Mouse (Mus musculus): ENCODE results near the gene Sypl2. TPM values are rescaled to one million over a fixed set of nuclear protein-coding genes. Genes with fewer than 3 reads are reported as not detected.
A peak's percentile ranks its signal among the peaks of the same experiment; 100 is the strongest.

Gene Sypl2
- polyA plus RNA-seq, 1 experiment from 2014 or later = 0.58 TPM

DNA sequence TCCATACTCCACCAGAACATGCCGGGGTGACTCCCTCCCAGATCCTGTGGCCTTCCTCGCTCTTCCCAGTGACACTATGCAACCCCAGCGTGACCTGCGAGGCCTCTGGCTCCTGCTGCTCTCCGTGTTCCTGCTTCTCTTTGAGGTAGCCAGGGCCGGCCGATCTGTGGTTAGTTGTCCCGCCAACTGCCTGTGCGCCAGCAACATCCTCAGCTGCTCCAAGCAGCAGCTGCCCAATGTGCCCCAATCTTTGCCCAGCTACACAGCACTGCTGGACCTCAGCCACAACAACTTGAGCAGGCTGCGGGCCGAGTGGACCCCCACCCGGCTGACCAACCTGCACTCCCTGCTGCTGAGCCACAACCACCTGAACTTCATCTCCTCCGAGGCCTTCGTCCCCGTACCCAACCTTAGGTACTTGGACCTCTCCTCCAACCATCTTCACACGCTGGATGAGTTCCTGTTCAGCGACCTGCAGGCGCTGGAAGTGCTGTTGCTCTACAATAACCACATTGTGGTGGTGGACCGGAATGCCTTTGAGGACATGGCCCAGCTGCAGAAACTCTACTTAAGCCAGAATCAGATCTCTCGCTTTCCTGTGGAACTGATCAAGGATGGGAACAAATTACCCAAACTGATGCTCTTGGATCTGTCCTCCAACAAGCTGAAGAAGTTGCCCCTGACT, 39.2 kb downstream of the Sypl2 start:
- H3K9me3 ChIP-seq (replicated peaks) = no peaks in the 10 kb centered on the region
- H3K27ac ChIP-seq = no peak overlapping the region
- peak overlapping the region; percentile 89 for H3K4me2 ChIP-seq (replicated peaks)
- WGBS = 59% methylated on average over 20 of the region's 20 CpGs
- peaks cover 34% of the 10 kb centered on the region for H3K4me1 ChIP-seq
- peak overlapping the region; percentile 77 for H3K4me3 ChIP-seq
- 0 out of 2 replicates have a peak, but pooled peaks have one; percentile 3 for ATAC-seq (ENCODE audit: low FRiP score)
- peaks cover 16% of the 10 kb centered on the region for H3K27me3 ChIP-seq
- H3K9ac ChIP-seq = peak overlapping the region; percentile 80
- H3K36me3 ChIP-seq = 0 out of 2 replicates have a peak, but pooled peaks cover 4% of the 10 kb centered on the region

DNA sequence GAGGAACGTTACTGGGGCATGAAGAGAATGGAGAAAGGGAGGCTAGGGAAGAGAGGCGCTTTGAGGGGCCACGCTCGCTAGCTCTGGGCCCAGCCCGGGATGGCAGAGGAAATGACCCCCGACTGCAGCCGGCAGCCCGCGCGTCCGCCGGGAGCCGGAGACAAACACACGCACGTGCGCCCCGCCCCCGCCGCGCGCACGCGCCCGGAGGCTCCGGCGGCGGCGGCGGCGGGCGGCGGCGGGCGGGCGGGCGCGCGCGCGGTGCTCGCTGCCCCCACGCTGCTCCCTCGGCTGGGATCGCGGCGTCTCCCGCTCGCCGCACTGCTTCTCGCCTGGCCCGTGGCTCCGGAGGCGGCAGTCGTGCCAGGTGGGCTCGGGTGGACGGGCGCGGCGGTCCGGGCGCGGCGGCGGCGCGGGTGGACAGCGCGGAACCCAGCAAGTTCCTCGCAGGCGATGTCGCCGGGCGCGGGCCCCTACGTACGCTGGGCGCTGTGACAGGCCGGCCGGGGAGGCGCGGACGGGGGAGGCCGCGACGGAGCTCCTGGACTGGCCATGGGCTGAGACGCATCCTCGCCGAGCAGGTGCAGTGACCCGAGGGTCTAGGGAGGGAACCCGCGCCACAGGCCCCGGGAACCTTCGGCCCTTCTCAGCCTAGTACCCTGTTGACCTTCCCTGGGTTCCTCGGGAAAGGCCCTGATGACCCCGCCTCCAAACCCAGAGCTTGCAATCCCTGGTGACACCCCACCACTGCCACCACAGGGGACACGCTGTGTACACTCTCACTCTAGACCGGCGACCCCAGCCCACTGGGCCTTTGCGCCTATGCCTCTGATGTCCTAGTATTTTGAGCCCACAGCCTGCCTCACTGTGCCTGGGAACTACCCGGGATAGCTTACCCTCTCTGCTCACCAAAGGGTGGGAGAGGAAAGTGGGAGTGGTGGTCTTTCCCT, 40.1 kb downstream of the Sypl2 start, which contains the start of gene Amigo1:
Amigo1 (plus strand) TSS at position 238 of the 950 bp plus-strand sequence.
- H3K27ac ChIP-seq = peak within 1 kb of the TSS; percentile 71; the same call in 1 of the 2 replicates
- 0 out of 2 replicates have a peak, but pooled peaks cover 4% of the 10 kb centered on the region for H3K36me3 ChIP-seq
- H3K27me3 ChIP-seq = peaks cover 16% of the 10 kb centered on the region
- H3K4me3 ChIP-seq = peak within 1 kb of the TSS; percentile 77
- WGBS = under 1% methylated on average over 53 of the region's 100 CpGs
- H3K4me2 ChIP-seq (replicated peaks) = peak within 1 kb of the TSS; percentile 89
- H3K4me1 ChIP-seq = peaks cover 34% of the 10 kb centered on the region
- H3K9ac ChIP-seq = peak within 1 kb of the TSS; percentile 80
- no peaks in the 10 kb centered on the region for H3K9me3 ChIP-seq (replicated peaks)
- peak; percentile 81 for ATAC-seq (ENCODE audit: low FRiP score)

DNA sequence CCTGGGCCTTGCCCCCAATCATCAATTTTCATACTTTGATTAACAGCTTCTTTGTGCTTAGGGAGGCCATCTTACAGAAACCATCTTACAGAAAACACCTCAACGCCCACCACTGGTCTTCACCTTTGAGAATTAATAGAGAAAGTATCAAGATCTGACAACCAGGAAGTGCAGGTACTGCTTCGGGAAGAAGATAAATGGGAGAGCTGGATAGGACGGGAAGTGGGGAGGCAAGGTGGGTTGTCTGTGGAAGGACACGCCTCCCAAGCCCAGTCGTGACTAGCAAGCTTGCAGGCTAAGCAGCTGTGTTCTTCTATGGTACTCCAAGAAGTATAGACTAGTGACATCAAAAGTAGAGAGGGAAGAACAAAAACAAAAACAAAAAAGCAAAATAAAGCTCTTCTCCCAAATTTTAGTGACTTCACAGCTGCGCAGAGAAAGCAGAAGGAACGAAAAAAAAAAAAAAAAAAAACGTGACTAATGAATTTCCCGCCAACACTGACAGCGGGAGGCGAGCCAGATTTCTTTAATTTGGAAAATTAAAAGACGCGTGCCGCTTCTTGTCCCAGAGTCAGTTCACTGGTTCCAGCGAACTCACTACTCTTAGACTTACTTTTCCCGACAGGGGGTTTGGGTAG, 40.9 kb downstream of the Sypl2 start:
- Histone ChIP-seq H3K27ac (no peak overlapping the region), H3K4me1 (peaks cover 34% of the 10 kb centered on the region), H3K27me3 (peaks cover 16% of the 10 kb centered on the region), H3K36me3 (no peaks in the 10 kb centered on the region), H3K9ac (peak overlapping the region; percentile 80; the same call in 1 of the 2 replicates), H3K4me2 (replicated peaks) (peak overlapping the region; percentile 89), H3K9me3 (replicated peaks) (no peaks in the 10 kb centered on the region), H3K4me3 (peak overlapping the region; percentile 77)
- WGBS = 3% methylated on average over 16 of the region's 16 CpGs
- no peak; the same call in 1 of the 2 replicates for ATAC-seq (ENCODE audit: low FRiP score)

DNA sequence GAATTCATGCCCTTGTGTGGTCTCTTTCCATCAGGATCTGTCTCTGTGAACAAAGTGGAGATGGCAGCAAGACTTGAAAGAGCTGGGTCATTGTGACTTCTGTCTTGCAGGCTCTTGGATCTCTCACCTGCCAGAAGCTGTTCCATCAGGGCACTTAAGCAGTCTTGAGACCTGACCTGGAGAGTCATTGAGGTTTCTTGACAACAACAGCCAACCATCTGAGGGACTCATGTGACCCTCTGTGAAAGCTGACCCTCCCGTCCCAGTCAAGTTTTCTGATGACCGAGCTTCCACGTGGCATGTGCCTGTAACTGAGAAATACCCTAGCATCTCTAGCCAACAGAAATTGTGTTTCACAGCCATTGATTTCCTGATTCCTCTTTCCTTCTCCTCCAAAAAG, 41.7 kb downstream of the Sypl2 start:
- Histone ChIP-seq H3K4me2 (replicated peaks) (no peak overlapping the region), H3K36me3 (no peaks in the 10 kb centered on the region), H3K27me3 (peaks cover 16% of the 10 kb centered on the region), H3K9me3 (replicated peaks) (no peaks in the 10 kb centered on the region), H3K4me1 (peaks cover 31% of the 10 kb centered on the region), H3K9ac (no peak overlapping the region), H3K27ac (no peak overlapping the region), H3K4me3 (no peak overlapping the region)
- WGBS = 76% methylated on average over 3 of the region's 3 CpGs
- no peak for ATAC-seq (ENCODE audit: low FRiP score)

DNA sequence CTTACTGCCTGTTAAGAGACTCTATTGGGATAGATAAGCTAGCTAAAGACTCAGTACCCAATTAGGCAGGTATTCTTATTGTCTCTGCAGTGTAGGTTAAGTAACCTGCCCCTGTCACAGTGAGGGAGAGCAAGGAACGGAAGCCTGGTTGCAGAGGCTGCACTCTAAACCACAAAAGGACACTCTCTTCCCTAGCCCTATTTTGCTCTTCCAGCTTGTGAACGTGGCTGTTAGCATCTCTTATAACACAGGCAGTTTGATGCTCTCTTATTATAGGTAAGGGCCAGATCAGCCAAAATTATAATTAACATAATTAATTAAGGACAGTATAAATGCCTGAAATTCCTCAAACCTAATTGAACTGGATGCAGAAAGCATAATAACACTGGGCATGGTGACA, 45.9 kb downstream of the Sypl2 start:
- Histone ChIP-seq H3K4me3 (no peak overlapping the region), H3K27me3 (peaks cover 9% of the 10 kb centered on the region; the same call in 1 of the 2 replicates), H3K36me3 (no peaks in the 10 kb centered on the region), H3K27ac (no peak overlapping the region), H3K9ac (no peak overlapping the region), H3K9me3 (replicated peaks) (no peaks in the 10 kb centered on the region), H3K4me1 (peaks cover 3% of the 10 kb centered on the region), H3K4me2 (replicated peaks) (no peak overlapping the region)
- no peak for ATAC-seq (ENCODE audit: low FRiP score)
- WGBS = 55% methylated on average over 2 of the region's 2 CpGs

DNA sequence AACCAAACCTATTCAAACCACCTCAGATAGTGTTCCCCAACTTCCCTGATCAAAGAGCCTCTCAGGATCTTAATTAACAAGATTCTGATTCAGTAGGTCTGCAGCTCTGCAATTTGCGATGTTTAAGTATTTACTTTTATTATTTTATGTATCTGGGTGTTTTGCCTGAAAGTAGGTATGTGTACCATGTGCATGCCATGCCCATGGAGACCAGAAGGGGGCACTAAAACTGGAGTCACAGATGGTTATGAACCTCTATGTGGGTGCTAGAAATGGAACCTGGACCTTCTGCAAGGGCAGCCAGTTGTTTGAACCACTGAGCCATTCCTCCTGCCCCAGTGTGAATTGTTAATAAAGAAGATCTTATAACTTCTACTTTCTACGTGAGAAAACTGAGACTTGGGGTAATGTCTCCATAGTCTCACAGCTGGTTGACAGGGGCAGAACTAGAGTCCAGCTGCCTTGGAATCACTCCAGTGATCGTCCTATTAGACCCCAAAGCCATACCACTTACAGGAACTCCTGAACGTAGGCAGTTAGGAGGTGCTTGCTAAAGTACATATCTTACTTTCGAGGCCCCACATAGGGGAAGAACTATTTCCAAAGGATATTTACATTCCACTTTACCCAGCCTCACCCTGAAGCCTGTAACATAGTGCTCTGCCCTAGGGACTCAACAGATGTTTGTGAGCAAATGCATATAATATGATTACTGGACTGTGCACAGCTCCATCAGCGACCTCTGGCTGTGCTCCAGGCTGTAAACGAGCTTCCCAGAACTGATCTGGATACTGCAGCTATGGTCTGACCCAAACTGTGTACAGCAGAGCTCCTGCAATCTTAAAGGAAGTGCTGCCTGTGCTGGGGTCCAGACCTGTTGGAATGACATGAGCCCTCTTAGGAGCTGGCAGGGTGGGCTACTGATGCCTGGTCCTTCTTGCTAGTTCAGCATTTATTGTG, 47.4 kb downstream of the Sypl2 start:
- H3K4me2 ChIP-seq (replicated peaks) = no peak overlapping the region
- H3K9me3 ChIP-seq (replicated peaks) = no peaks in the 10 kb centered on the region
- H3K27ac ChIP-seq = no peak overlapping the region
- no peaks in the 10 kb centered on the region for H3K27me3 ChIP-seq
- H3K4me1 ChIP-seq = peaks cover 12% of the 10 kb centered on the region
- ATAC-seq (ENCODE audit: low FRiP score) = no peak
- H3K9ac ChIP-seq = no peak overlapping the region
- no peak overlapping the region for H3K4me3 ChIP-seq
- WGBS = 81% methylated on average over 7 of the region's 7 CpGs
- no peaks in the 10 kb centered on the region for H3K36me3 ChIP-seq

DNA sequence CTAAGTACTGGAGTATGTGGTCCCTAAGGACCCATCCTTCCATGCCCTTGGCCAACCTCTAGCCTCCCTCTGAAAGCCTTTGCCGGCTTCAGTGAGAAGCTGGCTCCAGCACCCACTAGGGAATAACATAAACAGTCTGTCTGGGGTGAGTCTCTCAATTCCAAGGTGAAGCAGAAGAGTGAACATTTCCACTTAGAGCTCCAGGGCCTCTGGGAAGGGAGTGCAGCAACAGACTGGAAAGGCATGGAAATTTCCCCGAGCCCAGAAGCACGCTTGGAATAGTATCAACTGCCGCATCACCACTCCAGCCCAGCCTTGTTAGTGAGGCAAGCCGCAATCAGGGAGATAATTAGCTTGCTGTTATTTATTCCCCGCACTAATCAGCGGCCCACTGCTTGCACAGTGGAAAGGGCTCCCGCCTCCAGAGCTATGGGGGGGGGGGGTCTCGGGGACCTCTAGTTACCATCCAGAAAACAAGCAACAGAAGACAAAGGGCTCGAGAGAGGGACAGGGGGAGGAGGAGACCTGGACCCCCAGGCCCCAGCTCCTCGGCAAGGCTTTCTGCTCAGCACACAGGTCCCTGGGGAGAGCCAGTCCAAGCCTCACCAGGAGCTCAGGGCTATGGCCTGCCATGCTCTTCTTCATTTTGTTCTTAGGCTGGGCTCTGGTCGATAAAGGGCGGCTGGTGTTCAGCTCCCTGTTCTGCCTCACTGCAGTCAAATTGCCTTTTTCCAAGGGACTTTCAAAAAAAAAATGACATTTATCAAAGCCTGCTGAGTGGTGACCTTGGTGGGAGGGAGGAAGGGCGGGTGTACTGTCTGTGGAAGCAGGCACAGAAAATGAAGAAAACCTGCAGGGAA, 51.5 kb downstream of the Sypl2 start:
- WGBS = 28% methylated on average over 14 of the region's 14 CpGs
- Histone ChIP-seq H3K9me3 (replicated peaks) (no peaks in the 10 kb centered on the region), H3K27me3 (no peaks in the 10 kb centered on the region), H3K36me3 (no peaks in the 10 kb centered on the region), H3K4me2 (replicated peaks) (peak overlapping the region; percentile 32), H3K4me1 (peaks cover 12% of the 10 kb centered on the region), H3K27ac (peak overlapping the region; percentile 86), H3K4me3 (no peak overlapping the region), H3K9ac (no peak overlapping the region; the same call in 1 of the 2 replicates)
- peak; percentile 82 for ATAC-seq (ENCODE audit: low FRiP score)

DNA sequence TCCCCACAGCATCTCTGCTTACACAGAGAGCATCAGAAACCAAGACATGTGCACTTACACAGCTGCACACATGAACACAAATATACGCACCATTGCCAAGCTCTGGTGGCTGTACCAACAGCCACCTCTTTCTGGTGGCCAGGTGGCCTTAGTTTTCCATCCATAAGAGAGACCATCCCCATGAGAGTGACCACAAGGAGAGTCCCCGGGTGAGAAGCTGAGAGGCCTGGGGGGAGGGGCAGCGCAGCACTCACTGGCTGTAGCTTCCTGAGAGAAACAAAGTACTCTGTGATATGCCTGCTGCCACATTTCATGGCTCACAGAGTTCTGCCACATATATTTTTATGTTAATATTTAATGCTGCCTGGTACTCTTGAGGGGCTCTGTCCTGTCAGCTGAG, 57.2 kb downstream of the Sypl2 start:
- H3K9ac ChIP-seq = 0 out of 2 replicates have a peak overlapping the region, but pooled peaks have one; percentile 24

DNA sequence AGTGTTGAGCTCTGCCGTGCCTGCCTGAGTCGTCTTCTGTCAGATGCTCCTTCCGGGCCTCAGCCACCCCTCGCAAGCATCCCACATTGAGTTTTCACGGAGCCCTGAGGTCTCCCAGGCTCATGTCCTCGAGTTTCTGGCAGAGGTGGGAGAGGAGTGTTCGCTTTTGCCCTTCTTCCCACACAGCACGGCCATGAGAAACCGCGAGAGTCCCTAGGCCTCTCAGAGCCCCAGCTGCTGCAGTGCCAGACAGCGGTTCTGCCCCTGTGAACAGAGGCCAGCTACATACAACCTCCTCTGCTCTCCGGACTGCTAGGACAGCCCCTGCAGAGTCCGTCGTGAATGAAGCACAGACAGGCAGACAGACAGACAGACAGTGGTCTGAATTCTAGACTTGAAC, 58.9 kb downstream of the Sypl2 start:
- no peaks in the 10 kb centered on the region for H3K36me3 ChIP-seq
- H3K9me3 ChIP-seq (replicated peaks) = no peaks in the 10 kb centered on the region
- no peaks in the 10 kb centered on the region for H3K27me3 ChIP-seq
- no peak overlapping the region; the same call in 1 of the 2 replicates for H3K4me2 ChIP-seq (replicated peaks)
- 38% methylated on average over 14 of the region's 14 CpGs for WGBS
- ATAC-seq (ENCODE audit: low FRiP score) = no peak; the same call in 1 of the 2 replicates
- H3K4me1 ChIP-seq = peaks cover 47% of the 10 kb centered on the region
- no peak overlapping the region for H3K4me3 ChIP-seq
- peak overlapping the region; percentile 86 for H3K27ac ChIP-seq
- no peak overlapping the region for H3K9ac ChIP-seq

More for the DNA sequence above, 57.2 kb downstream of the Sypl2 start:
- Histone ChIP-seq H3K36me3 (no peaks in the 10 kb centered on the region), H3K27me3 (no peaks in the 10 kb centered on the region), H3K27ac (peak overlapping the region; percentile 86; the same call in 1 of the 2 replicates), H3K9me3 (replicated peaks) (no peaks in the 10 kb centered on the region), H3K4me1 (peaks cover 47% of the 10 kb centered on the region), H3K4me2 (replicated peaks) (no peak overlapping the region), H3K4me3 (no peak overlapping the region)
- WGBS = 39% methylated on average over 3 of the region's 3 CpGs
- no peak for ATAC-seq (ENCODE audit: low FRiP score)

DNA sequence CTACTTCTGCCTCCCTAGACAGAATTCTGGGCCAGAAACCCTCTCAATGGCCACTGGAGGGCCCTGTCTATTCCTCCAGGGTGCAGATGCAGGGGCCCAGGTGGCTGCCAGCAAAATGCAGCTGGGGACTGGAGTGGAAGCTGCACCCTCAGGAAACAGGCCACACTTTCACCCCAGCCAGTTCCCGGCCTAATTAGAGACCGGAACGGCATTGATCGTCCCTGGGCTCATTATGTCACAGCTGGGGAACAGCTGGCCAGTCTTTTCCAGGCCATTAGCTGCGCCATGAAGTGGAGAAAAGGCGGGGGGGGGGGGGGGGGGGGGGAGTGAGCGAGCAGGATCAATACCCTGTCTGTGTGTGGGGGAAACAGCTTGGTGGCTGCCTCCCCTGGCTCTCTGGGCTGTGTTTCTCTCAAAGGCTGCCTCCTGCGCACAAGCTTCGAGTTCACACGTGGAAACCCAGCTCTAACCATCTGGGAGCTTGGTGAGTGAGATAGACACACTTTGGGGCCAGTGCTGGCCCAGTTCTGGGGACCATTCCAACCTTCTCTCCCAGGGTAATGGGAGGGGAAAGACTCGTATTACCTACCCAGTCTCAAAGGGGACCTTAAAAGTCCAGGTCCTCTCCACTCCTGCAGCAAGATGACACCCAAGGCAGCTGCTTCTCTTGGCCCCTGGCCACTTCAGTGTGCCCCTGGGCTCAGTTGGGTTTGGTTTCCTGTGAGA, 59.8 kb downstream of the Sypl2 start:
- Histone ChIP-seq H3K9me3 (replicated peaks) (no peaks in the 10 kb centered on the region), H3K27me3 (no peaks in the 10 kb centered on the region), H3K27ac (peak overlapping the region; percentile 86), H3K36me3 (no peaks in the 10 kb centered on the region), H3K4me2 (replicated peaks) (no peak overlapping the region; the same call in 1 of the 2 replicates), H3K4me3 (no peak overlapping the region), H3K4me1 (peaks cover 47% of the 10 kb centered on the region), H3K9ac (no peak overlapping the region)
- ATAC-seq (ENCODE audit: low FRiP score) = peak; percentile 65
- 6% methylated on average over 11 of the region's 11 CpGs for WGBS
